Mouse (Mus musculus): Measurements from ENCODE around the gene Epo. TPM values are rescaled to one million over a fixed set of nuclear protein-coding genes. Genes with fewer than 3 reads are reported as not detected.

The Epo gene
- total RNA-seq, 2 experiments from 2014 or later = not detected

DNA sequence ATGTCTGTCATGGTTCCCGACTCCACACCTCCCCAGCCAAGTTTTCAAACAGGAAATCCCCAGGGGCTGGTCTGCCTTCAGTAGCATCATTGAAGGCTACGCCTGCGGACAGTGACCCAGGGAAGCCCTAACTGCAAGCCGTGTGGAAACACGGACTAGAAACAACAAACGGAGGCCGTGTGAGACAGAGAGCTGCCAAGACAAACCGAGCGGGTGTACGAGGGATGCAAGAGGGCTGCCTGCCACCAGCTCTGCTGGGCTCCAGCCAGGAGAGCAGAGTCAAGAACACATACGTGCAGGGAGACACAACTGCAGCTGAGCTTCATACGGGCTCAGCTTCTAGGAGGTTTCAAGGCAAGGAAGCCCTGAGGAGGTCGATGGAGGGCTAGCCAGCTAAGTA is 39.2 kb downstream of the Epo start:
- peak; percentile 23 for DNase-seq (ENCODE audit: low spot score)
- intact Hi-C loops (cut with DNase I) = no loop called here

DNA sequence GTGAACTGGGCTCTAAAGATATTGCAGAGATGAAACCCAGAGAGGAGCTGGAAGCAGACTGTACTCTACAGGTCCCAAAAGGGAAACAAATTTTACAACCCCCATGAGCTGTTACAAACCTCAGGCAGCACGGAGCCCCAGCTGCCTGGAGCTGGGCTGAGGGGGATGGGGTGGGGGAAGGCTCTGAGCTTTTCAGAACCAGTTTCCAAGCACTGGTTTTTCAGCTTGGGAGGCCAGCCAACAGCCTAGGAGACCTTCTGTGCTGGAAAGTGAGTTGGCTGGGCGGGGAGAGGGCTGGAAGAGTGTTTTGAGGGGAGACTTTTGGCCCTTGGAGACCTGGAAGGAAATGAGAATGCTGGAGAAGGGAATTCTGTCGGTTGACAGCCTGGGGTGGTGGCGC is 41.5 kb downstream of the Epo start:
- DNase-seq (ENCODE audit: low spot score) = peak; percentile 27

DNA sequence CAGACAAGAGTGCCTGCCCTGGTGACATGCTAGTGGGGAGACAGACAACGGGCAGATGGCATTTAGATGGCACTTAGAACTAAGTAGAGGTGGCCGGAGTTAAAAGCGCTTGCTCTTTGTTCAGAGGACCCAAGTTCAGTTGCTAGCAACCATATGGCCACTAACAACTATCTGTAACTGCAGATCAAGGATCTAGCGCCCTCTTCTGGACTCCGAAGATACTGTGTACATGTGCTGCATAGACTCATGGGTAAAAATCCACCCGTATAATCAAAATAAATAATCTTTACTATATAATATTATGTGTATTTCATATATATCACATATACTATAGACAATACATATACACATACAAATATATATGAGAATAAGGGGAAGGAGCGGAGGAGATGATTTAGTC is 45.4 kb downstream of the Epo start:
- no peak for DNase-seq (ENCODE audit: low spot score)
- intact Hi-C loops (cut with DNase I) = no loop called here

More for the DNA sequence above, 41.5 kb downstream of the Epo start:
- intact Hi-C loops (cut with DNase I) = no loop called here

DNA sequence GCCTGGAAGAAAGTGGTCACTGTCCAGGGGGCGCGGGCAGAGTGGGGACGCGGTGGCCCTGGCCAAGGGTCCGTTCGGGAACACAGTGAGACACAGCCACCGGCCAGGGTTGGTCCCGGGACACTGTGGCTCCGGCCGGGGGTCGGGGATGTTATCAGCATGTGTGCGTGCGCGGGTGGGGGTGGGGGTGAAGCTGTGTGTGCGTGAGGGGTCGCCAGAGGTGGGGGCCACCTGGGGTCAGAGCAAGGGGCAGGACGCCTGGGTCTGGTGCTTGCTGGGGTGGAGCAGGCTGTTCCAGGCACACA is 47.2 kb downstream of the Epo start:
- intact Hi-C loops (cut with DNase I) = no loop called here
- no peak for DNase-seq (ENCODE audit: low spot score)

DNA sequence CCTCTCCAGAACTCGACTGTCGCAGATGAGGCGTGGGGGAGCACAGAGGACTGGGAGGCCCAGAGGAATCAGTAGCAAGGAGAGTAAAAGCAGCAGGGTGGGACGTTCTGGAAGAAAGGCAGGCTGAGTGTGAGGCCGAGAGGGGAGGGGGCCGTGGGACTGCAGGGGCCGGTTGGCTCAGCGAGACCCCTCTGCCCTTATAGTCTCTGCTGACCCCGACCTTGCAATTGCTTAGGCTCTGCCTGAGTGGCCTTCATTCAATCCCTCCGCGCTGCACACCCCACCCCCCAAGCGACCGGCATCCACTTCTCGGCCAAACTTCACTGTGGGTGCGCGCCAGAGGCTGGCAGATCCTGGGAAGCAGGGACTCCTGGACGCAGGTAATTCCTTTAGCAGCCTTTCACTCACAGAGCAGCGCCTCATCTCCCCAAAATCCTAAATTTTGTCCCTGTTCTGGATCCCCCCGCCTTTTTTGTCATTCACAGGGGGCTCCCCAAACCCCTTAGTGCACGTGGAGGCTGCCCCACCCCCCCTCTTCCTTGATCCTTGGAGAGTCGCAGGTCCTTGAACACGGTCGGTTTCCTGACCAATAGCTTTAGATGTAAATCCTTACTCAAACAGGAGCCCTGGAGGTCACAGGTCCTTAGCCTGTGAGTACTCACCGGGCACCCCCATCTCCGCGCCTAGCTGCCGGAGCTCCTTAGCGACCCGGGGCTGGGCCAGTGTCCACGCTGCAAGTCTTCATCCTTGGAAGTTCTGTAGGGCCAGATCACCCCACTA is 47.8 kb downstream of the Epo start:
- intact Hi-C loops (cut with DNase I) = no loop called here
- no peak for DNase-seq (ENCODE audit: low spot score)

DNA sequence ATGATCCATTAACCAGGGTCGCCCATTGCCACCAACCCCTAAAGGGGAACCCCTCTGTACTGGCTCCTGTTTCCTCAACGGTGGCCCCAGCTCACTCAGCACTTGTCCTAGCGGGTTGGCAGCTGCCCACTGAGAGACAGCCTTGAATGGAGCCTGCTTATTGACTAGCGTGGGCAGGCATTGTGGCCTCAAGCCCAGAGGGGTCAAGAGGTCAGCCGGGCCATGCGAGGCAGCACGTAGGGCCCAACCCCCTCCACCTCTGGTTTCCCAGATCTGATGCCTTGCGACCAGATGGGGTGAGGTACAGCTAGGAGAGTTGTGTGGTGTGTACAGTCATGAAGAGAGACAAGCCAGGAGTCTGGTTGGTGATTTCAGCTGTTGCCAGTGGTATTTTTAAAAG is 51.1 kb downstream of the Epo start:
- DNase-seq (ENCODE audit: low spot score) = no peak

GRCm38 (mm10) chr5:137481138-137481537 is 51.9 kb downstream of the Epo start:
- DNase-seq (ENCODE audit: low spot score) = peak; percentile 40
- intact Hi-C loops (cut with DNase I) = loop anchor here (5.0 kb wide), 1 partner anchor 349 kb away; no protein-coding TSS in a partner anchor

More for the DNA sequence above, 51.1 kb downstream of the Epo start:
- intact Hi-C loops (cut with DNase I) = loop anchor here (2.0 to 5.0 kb wide), 2 partner anchors 19 to 350 kb away; no protein-coding TSS in a partner anchor

- intact Hi-C loops (cut with DNase I) = no loop called here
- DNase-seq (ENCODE audit: low spot score) = no peak
Observed at GRCm38 (mm10) chr5:137476964-137477363, 56.1 kb downstream of the Epo start, which contains the start of gene Zan. TSS of gene Zan (minus strand) at chr5:137477064.

DNA sequence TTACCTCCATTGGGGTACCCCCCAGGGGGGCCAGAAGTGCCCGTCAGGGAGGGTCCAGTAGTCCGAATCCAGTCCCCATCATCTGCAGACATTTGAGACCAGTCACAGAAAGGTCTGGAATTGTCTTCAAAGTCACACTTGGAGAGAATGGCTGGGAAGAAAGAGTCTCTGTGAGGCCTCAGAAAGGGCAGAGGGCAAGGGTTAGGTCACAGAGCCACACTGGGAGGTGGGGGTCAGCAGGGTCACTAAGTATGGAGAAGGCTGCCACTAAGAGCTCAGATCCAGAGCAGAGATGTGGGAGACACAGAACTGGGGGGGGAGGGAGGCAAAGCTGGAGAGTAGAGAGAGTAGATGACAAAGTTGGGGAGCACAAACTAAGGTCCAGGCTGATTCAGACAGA is 58.7 kb downstream of the Epo start:
- intact Hi-C loops (cut with DNase I) = no loop called here

DNA sequence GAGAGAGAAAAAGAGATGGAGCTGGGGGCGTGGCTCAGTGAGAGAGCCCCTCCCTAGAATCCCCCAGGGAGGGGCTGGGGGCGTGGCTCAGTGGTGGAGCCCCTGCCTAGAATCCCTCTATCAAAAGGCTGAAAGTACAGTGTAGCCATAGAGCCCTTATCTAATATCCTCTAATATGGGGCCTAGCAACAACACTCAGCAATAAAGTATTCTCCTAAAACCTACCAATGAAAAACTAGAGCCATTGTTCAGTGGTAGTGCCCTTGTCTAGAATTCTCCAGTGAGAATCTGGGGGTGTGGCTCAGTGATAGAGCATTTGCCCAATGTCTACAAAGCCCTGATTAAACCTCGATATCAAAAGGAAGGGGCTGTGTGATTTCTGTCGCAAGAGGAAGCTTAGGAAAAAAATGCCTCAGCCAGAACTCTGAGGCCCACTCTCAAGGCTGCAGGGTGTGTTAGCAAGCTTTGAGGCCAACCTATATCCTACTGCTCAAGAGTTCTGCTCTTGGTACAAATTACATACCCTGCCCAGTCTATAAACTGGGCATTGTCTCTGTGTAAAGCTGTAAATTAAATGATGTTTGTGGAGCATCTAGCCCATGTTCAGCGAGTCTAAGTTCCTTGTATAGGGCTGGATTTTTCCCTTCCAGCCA is 60.7 kb downstream of the Epo start:
- intact Hi-C loops (cut with DNase I) = no loop called here
- no peak for DNase-seq (ENCODE audit: low spot score)

More for the DNA sequence above, 58.7 kb downstream of the Epo start:
- DNase-seq (ENCODE audit: low spot score) = no peak

DNA sequence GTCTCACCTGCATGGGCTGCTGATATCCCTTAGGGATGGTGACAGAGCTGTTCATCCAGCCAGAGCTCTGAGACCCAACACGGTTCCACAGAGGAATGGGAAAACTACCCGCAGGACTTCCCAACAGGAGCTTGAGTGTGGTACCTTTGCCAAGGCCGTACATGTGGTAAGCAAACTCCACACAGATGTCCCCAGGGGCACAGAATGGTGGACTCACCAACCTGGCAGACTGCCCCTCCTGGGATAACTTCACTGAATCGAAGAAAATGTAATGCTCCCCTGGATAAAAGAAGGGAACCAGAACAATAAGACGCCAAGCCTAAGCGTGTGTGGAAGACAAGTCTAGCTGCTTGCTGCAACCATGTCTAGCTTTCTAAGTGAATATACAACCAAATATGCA is 66.1 kb downstream of the Epo start:
- no peak for DNase-seq (ENCODE audit: low spot score)
- intact Hi-C loops (cut with DNase I) = no loop called here

GRCm38 (mm10) chr5:137465049-137465448 is 68.0 kb downstream of the Epo start:
- intact Hi-C loops (cut with DNase I) = no loop called here
- no peak for DNase-seq (ENCODE audit: low spot score)

- intact Hi-C loops (cut with DNase I) = no loop called here
- no peak for DNase-seq (ENCODE audit: low spot score)
Observed at GRCm38 (mm10) chr5:137455866-137456591, 77.0 kb downstream of the Epo start.

GRCm38 (mm10) chr5:137455206-137455605 is 77.8 kb downstream of the Epo start:
- no peak for DNase-seq (ENCODE audit: low spot score)
- intact Hi-C loops (cut with DNase I) = no loop called here

DNA sequence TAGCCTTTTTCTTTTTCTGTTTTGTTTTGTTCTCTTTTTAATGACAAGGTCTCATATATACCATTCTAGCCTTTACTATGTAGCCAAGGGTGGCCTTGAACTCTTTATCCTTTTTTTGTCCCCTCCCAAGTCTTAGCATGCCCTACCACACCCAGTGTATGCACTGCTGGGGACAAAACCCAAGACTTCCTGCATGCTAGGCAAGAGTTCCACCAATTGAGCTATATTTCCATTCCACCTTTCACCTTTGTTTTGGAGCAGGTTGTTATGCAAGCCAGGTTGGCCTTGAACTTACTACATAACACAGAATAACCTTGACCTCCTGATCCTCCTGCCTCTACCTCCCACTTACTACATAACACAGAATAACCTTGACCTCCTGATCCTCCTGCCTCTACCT is 87.5 kb downstream of the Epo start:
- intact Hi-C loops (cut with DNase I) = no loop called here
- DNase-seq (ENCODE audit: low spot score) = no peak

- intact Hi-C loops (cut with DNase I) = no loop called here
- no peak for DNase-seq (ENCODE audit: low spot score)
Observed at GRCm38 (mm10) chr5:137440216-137440855, 92.7 kb downstream of the Epo start.

DNA sequence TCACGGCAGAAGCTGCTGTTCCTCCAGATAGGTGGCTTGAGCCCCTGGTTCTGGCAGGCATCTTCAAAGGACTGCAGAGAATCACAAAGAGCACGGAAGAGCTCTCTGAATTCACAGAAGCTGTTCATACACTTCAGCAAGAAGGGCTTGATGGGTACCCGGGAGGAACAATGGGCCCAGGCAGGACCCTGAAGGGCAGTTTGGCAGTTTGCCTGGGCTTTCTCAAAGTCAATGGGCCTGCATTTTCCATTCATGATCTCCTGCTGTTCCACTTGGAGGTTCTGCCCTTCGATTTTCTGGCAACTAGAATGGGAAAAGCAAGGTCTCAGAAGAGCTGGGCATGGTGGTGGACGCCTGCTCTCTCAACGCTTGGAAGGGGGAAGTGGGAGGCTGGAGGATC is 99.2 kb downstream of the Epo start:
- intact Hi-C loops (cut with DNase I) = no loop called here
- DNase-seq (ENCODE audit: low spot score) = no peak
